Mouse (Mus musculus): Measurements from ENCODE around the gene Vamp5. TPM values are rescaled to one million over a fixed set of nuclear protein-coding genes. Genes with fewer than 3 reads are reported as not detected.

Gene Vamp5
- 23.9 and 26.8 TPM in 2 replicates for polyA plus RNA-seq (2015; fragmentation: Nextera tagmentation; extraction: Ambion mirVana)

- WGBS, result 1% methylated on average over 45 of the region's 49 CpGs
Measured at GRCm38 (mm10) chr6:72380131-72380770, at the start of gene Vamp5. Gene Vamp5, minus strand, starts transcription at chr6:72380468.

GRCm38 (mm10) chr6:72429061-72429842, 49.0 kb upstream of the Vamp5 start:
- Histone ChIP-seq H3K4me1 (no peaks in the 10 kb centered on the region), H3K4me2 (no peak overlapping the region), H3K27ac (peak overlapping the region; percentile 28; the same call in 1 of the 2 replicates), H3K9me3 (no peaks in the 10 kb centered on the region), H3K4me3 (replicated peaks) (no peak overlapping the region), H3K9ac (no peak overlapping the region), H3K27me3 (replicated peaks) (no peaks in the 10 kb centered on the region), H3K36me3 (peaks cover 69% of the 10 kb centered on the region)
- no peak for ATAC-seq (ENCODE audit: insufficient read depth, low FRiP score, low read depth)
- 88% methylated on average over 21 of the region's 21 CpGs for WGBS

More at GRCm38 (mm10) chr6:72380131-72380770, at the start of gene Vamp5:
- Histone ChIP-seq H3K9ac (peak within 1 kb of the TSS; percentile 17; the same call in 1 of the 2 replicates), H3K9me3 (no peaks in the 10 kb centered on the region), H3K27ac (peak within 1 kb of the TSS; percentile 48; the same call in 1 of the 2 replicates), H3K36me3 (peaks cover 11% of the 10 kb centered on the region), H3K4me2 (peak within 1 kb of the TSS; percentile 72), H3K4me1 (peaks cover 3% of the 10 kb centered on the region; the same call in 1 of the 2 replicates), H3K27me3 (replicated peaks) (no peaks in the 10 kb centered on the region), H3K4me3 (replicated peaks) (peak within 1 kb of the TSS; percentile 51)
- ATAC-seq (ENCODE audit: insufficient read depth, low FRiP score, low read depth), result peak; percentile 85

- Histone ChIP-seq H3K4me3 (replicated peaks) (no peak overlapping the region), H3K27ac (no peak overlapping the region), H3K9ac (no peak overlapping the region), H3K4me1 (no peaks in the 10 kb centered on the region), H3K27me3 (replicated peaks) (no peaks in the 10 kb centered on the region), H3K36me3 (peaks cover 72% of the 10 kb centered on the region), H3K9me3 (no peaks in the 10 kb centered on the region), H3K4me2 (no peak overlapping the region)
- peak; percentile 57; the same call in 1 of the 2 replicates for ATAC-seq (ENCODE audit: insufficient read depth, low FRiP score, low read depth)
- WGBS, result 35% methylated on average over 8 of the region's 8 CpGs
Measured at GRCm38 (mm10) chr6:72428036-72428435, 47.8 kb upstream of the Vamp5 start.

GRCm38 (mm10) chr6:72425646-72426045, 45.4 kb upstream of the Vamp5 start:
- H3K4me1 ChIP-seq, result no peaks in the 10 kb centered on the region
- H3K27me3 ChIP-seq (replicated peaks), result no peaks in the 10 kb centered on the region
- 93% methylated on average over 11 of the region's 11 CpGs for WGBS
- H3K36me3 ChIP-seq, result peaks cover 55% of the 10 kb centered on the region
- ATAC-seq (ENCODE audit: insufficient read depth, low FRiP score, low read depth), result no peak
- H3K27ac ChIP-seq, result no peak overlapping the region
- no peaks in the 10 kb centered on the region for H3K9me3 ChIP-seq
- H3K4me3 ChIP-seq (replicated peaks), result no peak overlapping the region
- no peak overlapping the region for H3K9ac ChIP-seq
- H3K4me2 ChIP-seq, result no peak overlapping the region

GRCm38 (mm10) chr6:72420901-72421300, 40.6 kb upstream of the Vamp5 start:
- no peaks in the 10 kb centered on the region for H3K27me3 ChIP-seq (replicated peaks)
- WGBS, result 85% methylated on average over 10 of the region's 10 CpGs
- peaks cover under 1% of the 10 kb centered on the region; the same call in 1 of the 2 replicates for H3K4me1 ChIP-seq
- no peak overlapping the region for H3K9ac ChIP-seq
- H3K27ac ChIP-seq, result no peak overlapping the region
- no peak overlapping the region for H3K4me3 ChIP-seq (replicated peaks)
- no peak overlapping the region for H3K4me2 ChIP-seq
- no peak for ATAC-seq (ENCODE audit: insufficient read depth, low FRiP score, low read depth)
- peaks cover 55% of the 10 kb centered on the region for H3K36me3 ChIP-seq
- H3K9me3 ChIP-seq, result no peaks in the 10 kb centered on the region

- no peaks in the 10 kb centered on the region for H3K9me3 ChIP-seq
- no peak overlapping the region for H3K4me2 ChIP-seq
- no peak overlapping the region for H3K4me3 ChIP-seq (replicated peaks)
- no peak overlapping the region for H3K9ac ChIP-seq
- H3K27ac ChIP-seq, result no peak overlapping the region
- no peaks in the 10 kb centered on the region for H3K27me3 ChIP-seq (replicated peaks)
- ATAC-seq (ENCODE audit: insufficient read depth, low FRiP score, low read depth), result no peak
- peaks cover 10% of the 10 kb centered on the region for H3K4me1 ChIP-seq
- WGBS, result 63% methylated on average over 1 of the region's 1 CpGs
- H3K36me3 ChIP-seq, result peaks cover 44% of the 10 kb centered on the region
Measured at GRCm38 (mm10) chr6:72419806-72420205, 39.5 kb upstream of the Vamp5 start.

GRCm38 (mm10) chr6:72418279-72418678, 38.0 kb upstream of the Vamp5 start:
- H3K27me3 ChIP-seq (replicated peaks), result no peaks in the 10 kb centered on the region
- no peak overlapping the region for H3K4me3 ChIP-seq (replicated peaks)
- no peak overlapping the region for H3K27ac ChIP-seq
- H3K4me1 ChIP-seq, result peaks cover 18% of the 10 kb centered on the region
- peaks cover 29% of the 10 kb centered on the region for H3K36me3 ChIP-seq
- no peak overlapping the region for H3K4me2 ChIP-seq
- no peaks in the 10 kb centered on the region for H3K9me3 ChIP-seq
- no peak for ATAC-seq (ENCODE audit: insufficient read depth, low FRiP score, low read depth)
- H3K9ac ChIP-seq, result no peak overlapping the region
- 89% methylated on average over 4 of the region's 4 CpGs for WGBS

- Histone ChIP-seq H3K9ac (no peak overlapping the region), H3K36me3 (peaks cover 24% of the 10 kb centered on the region), H3K27ac (no peak overlapping the region), H3K27me3 (replicated peaks) (no peaks in the 10 kb centered on the region), H3K4me1 (peaks cover 18% of the 10 kb centered on the region), H3K9me3 (no peaks in the 10 kb centered on the region), H3K4me3 (replicated peaks) (no peak overlapping the region), H3K4me2 (peak overlapping the region; percentile 3; the same call in 1 of the 2 replicates)
- no peak for ATAC-seq (ENCODE audit: insufficient read depth, low FRiP score, low read depth)
- WGBS, result 71% methylated on average over 7 of the region's 7 CpGs
Measured at GRCm38 (mm10) chr6:72415964-72416772, 35.9 kb upstream of the Vamp5 start.

- peak overlapping the region; percentile 67 for H3K4me2 ChIP-seq
- no peak overlapping the region for H3K27ac ChIP-seq
- peaks cover 23% of the 10 kb centered on the region for H3K36me3 ChIP-seq
- H3K9me3 ChIP-seq, result no peaks in the 10 kb centered on the region
- ATAC-seq (ENCODE audit: insufficient read depth, low FRiP score, low read depth), result no peak
- 79% methylated on average over 5 of the region's 5 CpGs for WGBS
- H3K9ac ChIP-seq, result peak overlapping the region; percentile 72; the same call in 1 of the 2 replicates
- H3K4me1 ChIP-seq, result peaks cover 18% of the 10 kb centered on the region
- no peaks in the 10 kb centered on the region for H3K27me3 ChIP-seq (replicated peaks)
- H3K4me3 ChIP-seq (replicated peaks), result peak overlapping the region; percentile 86
Measured at GRCm38 (mm10) chr6:72415181-72415580, 34.9 kb upstream of the Vamp5 start.

- Histone ChIP-seq H3K36me3 (peaks cover 16% of the 10 kb centered on the region; the same call in 1 of the 2 replicates), H3K4me2 (peak within 1 kb of the TSS; percentile 67), H3K4me1 (peaks cover 18% of the 10 kb centered on the region), H3K27me3 (replicated peaks) (no peaks in the 10 kb centered on the region), H3K9me3 (no peaks in the 10 kb centered on the region), H3K4me3 (replicated peaks) (peak within 1 kb of the TSS; percentile 86), H3K27ac (peak within 1 kb of the TSS; percentile 53), H3K9ac (peak within 1 kb of the TSS; percentile 72)
- peak; percentile 94 for ATAC-seq (ENCODE audit: insufficient read depth, low FRiP score, low read depth)
- WGBS, result 2% methylated on average over 33 of the region's 33 CpGs
Measured at GRCm38 (mm10) chr6:72414076-72414756, 33.9 kb upstream of the Vamp5 start, which contains the start of gene Ggcx. Gene Ggcx, plus strand, starts transcription at chr6:72414308.

GRCm38 (mm10) chr6:72410518-72410917, 30.2 kb upstream of the Vamp5 start:
- H3K9ac ChIP-seq, result no peak overlapping the region
- H3K9me3 ChIP-seq, result no peaks in the 10 kb centered on the region
- WGBS, result 71% methylated on average over 7 of the region's 7 CpGs
- no peak overlapping the region for H3K4me3 ChIP-seq (replicated peaks)
- no peak for ATAC-seq (ENCODE audit: insufficient read depth, low FRiP score, low read depth)
- no peaks in the 10 kb centered on the region for H3K27me3 ChIP-seq (replicated peaks)
- H3K4me2 ChIP-seq, result no peak overlapping the region
- no peaks in the 10 kb centered on the region for H3K36me3 ChIP-seq
- no peak overlapping the region for H3K27ac ChIP-seq
- H3K4me1 ChIP-seq, result peaks cover 14% of the 10 kb centered on the region

All from stomach, embryonic 15.5 days (tissue).